Mouse (Mus musculus) liver, postnatal 0 days (tissue): ENCODE measurements around the gene Shisal2a. TPM values are rescaled to one million over a fixed set of nuclear protein-coding genes. Genes with fewer than 3 reads are reported as not detected.
A peak's percentile ranks its signal among the peaks of the same experiment; 100 is the strongest.

Experiments used
- ATAC-seq: fragments of 200-750 bp; cut with Nextera tagmentation; 2 replicates; pipeline ENCODE4 v1.8.0; 2017; ENCODE audit warnings: mild to moderate bottlenecking, moderate library complexity
- DNase-seq: peaks from one replicate; pipeline ENCODE4 v3.0.0-alpha.2; 2016
- H3K27ac ChIP-seq: fragments of 300-500 bp; sonication (generic); 2 replicates; pipeline ENCODE4 v1.5.1; 2014; ENCODE audit warnings: antibody characterized with exemption, moderate library complexity, mild to moderate bottlenecking, low read depth
- H3K27me3 ChIP-seq: fragments of 300-500 bp; sonication (generic); 2 replicates; pipeline ENCODE4 v1.6.1; 2014; ENCODE audit warnings: low read length, control low read depth, mixed read lengths; ENCODE audit not compliant: insufficient read depth
- H3K36me3 ChIP-seq: fragments of 300-500 bp; sonication (generic); replicated peaks from 2 replicates; pipeline ENCODE4 v1.6.1; 2014; ENCODE audit warnings: mild to moderate bottlenecking, control low read depth, low read length, moderate library complexity, mixed read lengths; ENCODE audit not compliant: insufficient read depth
- H3K4me1 ChIP-seq: fragments of 300-500 bp; sonication (generic); 2 replicates; pipeline ENCODE4 v1.6.1; 2014; ENCODE audit warnings: antibody characterized with exemption, mild to moderate bottlenecking, control low read depth; ENCODE audit not compliant: insufficient read depth
- H3K4me2 ChIP-seq: fragments of 300-500 bp; sonication (generic); 2 replicates; pipeline ENCODE4 v1.6.1; 2014; ENCODE audit warnings: low read depth, mild to moderate bottlenecking, low read length, moderate library complexity, mixed read lengths
- H3K4me3 ChIP-seq: fragments of 300-500 bp; sonication (generic); 2 replicates; pipeline ENCODE4 v1.5.1; 2014; ENCODE audit warnings: low read depth, low read length
- H3K9ac ChIP-seq: fragments of 300-500 bp; sonication (generic); replicated peaks from 2 replicates; pipeline ENCODE4 v1.6.1; 2014; ENCODE audit warnings: mild to moderate bottlenecking, moderate library complexity
- H3K9me3 ChIP-seq: fragments of 300-500 bp; sonication (generic); 2 replicates; pipeline ENCODE4 v1.6.1; 2016; ENCODE audit warnings: mild to moderate bottlenecking, control low read depth, low read length, mixed read lengths
- CTCF ChIP-seq: sonication (generic); IDR thresholded peaks from 2 replicates; pipeline ENCODE4 v1.5.1; 2016; ENCODE audit warnings: antibody characterized with exemption, low read depth
- EP300 ChIP-seq: IDR thresholded peaks from 2 replicates; pipeline ENCODE4 v1.6.1; 2016; ENCODE audit warnings: antibody characterized with exemption, low read depth, mild to moderate bottlenecking
- WGBS: fragments of 180-500 bp; shearing (Covaris S2); extraction: QIAGEN DNeasy Blood & Tissue Kit; methylation state at CpG from one replicate; pipeline ENCODE4 v1.1.7; 2014; ENCODE audit not compliant: insufficient replicate concordance; 5-methylcytosine and 5-hydroxymethylcytosine counted together
- polyA plus RNA-seq: library from polyadenylated mRNA; unstranded; fragments of >200 nt; fragmentation: Nextera tagmentation; extraction: Ambion mirVana; gene quantifications from 2 replicates; pipeline ENCODE4 v1.2.1, GENCODE M21; 2015

Shisal2a gene
- polyA plus RNA-seq, 1 experiment from 2014 or later = 0.52 TPM

GRCm38 (mm10) chr4:108380146-108380545 is 3.0 kb downstream of the Shisal2a start:
- H3K27me3 ChIP-seq = peaks cover 19% of the 10 kb centered on the region
- H3K27ac ChIP-seq = no peak overlapping the region
- H3K4me3 ChIP-seq = no peak overlapping the region
- peaks cover 3% of the 10 kb centered on the region for H3K4me1 ChIP-seq
- no peak overlapping the region for H3K9ac ChIP-seq
- DNase-seq = no peak
- no peak for ATAC-seq
- H3K9me3 ChIP-seq = no peaks in the 10 kb centered on the region
- no peak overlapping the region for H3K4me2 ChIP-seq
- H3K36me3 ChIP-seq = no peaks in the 10 kb centered on the region
- TF ChIP-seq CTCF = no peak
- no peak for TF ChIP-seq EP300
- 17% methylated on average over 1 of the region's 1 CpGs for WGBS

GRCm38 (mm10) chr4:108379476-108379875 is 3.7 kb downstream of the Shisal2a start:
- H3K9ac ChIP-seq = no peak overlapping the region
- DNase-seq = no peak
- peaks cover 19% of the 10 kb centered on the region for H3K27me3 ChIP-seq
- peaks cover 3% of the 10 kb centered on the region for H3K4me1 ChIP-seq
- no peak overlapping the region for H3K4me3 ChIP-seq
- no peaks in the 10 kb centered on the region for H3K9me3 ChIP-seq
- TF ChIP-seq EP300 = no peak
- ATAC-seq = no peak
- no peak overlapping the region for H3K27ac ChIP-seq
- WGBS = 73% methylated on average over 3 of the region's 3 CpGs
- no peak overlapping the region for H3K4me2 ChIP-seq
- no peaks in the 10 kb centered on the region for H3K36me3 ChIP-seq

- no peaks in the 10 kb centered on the region for H3K27me3 ChIP-seq
- no peaks in the 10 kb centered on the region for H3K9me3 ChIP-seq
- 0 out of 2 replicates have a peak, but pooled peaks cover 2% of the 10 kb centered on the region for H3K4me1 ChIP-seq
- DNase-seq = no peak
- no peak for TF ChIP-seq EP300
- no peak for TF ChIP-seq CTCF
- H3K4me3 ChIP-seq = no peak overlapping the region
- WGBS = 58% methylated on average over 3 of the region's 3 CpGs
- no peak overlapping the region for H3K27ac ChIP-seq
- H3K36me3 ChIP-seq = no peaks in the 10 kb centered on the region
- H3K4me2 ChIP-seq = no peak overlapping the region
- ATAC-seq = no peak
- H3K9ac ChIP-seq = no peak overlapping the region
Measured at GRCm38 (mm10) chr4:108372166-108372565, 11.0 kb downstream of the Shisal2a start.

GRCm38 (mm10) chr4:108371421-108371820 is 11.7 kb downstream of the Shisal2a start:
- no peak overlapping the region for H3K4me2 ChIP-seq
- ATAC-seq (no peak), DNase-seq (no peak)
- WGBS = 70% methylated on average over 3 of the region's 3 CpGs
- H3K4me1 ChIP-seq = 0 out of 2 replicates have a peak, but pooled peaks cover 2% of the 10 kb centered on the region
- no peak overlapping the region for H3K27ac ChIP-seq
- no peaks in the 10 kb centered on the region for H3K9me3 ChIP-seq
- no peak overlapping the region for H3K9ac ChIP-seq
- no peaks in the 10 kb centered on the region for H3K27me3 ChIP-seq
- H3K4me3 ChIP-seq = no peak overlapping the region
- TF ChIP-seq EP300 (no peak), CTCF (no peak)
- H3K36me3 ChIP-seq = no peaks in the 10 kb centered on the region

DNA sequence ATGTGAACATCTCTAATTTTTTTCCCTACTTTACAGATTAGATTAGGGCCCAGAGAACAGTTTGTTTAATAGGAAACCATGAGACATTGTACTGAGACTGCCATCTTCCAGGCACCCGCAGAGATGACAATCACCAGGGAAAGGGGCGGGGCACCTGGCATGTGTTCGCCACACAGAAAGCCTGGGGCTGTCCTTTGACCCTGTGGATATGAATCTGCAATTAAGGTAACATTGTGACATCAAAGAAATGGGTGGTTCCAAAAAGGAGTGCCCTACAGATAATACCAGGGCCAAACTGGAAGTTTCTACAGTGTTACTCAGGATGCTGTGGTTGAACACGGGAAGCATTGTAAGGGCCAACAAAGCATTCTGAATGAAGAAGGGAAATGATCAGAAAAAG is 12.7 kb downstream of the Shisal2a start:
- WGBS = 33% methylated on average over 4 of the region's 4 CpGs
- Histone ChIP-seq H3K27ac (no peak overlapping the region), H3K4me3 (no peak overlapping the region), H3K4me1 (0 out of 2 replicates have a peak, but pooled peaks cover 2% of the 10 kb centered on the region), H3K36me3 (no peaks in the 10 kb centered on the region), H3K9me3 (no peaks in the 10 kb centered on the region), H3K9ac (no peak overlapping the region), H3K4me2 (no peak overlapping the region), H3K27me3 (no peaks in the 10 kb centered on the region)
- no peak for TF ChIP-seq CTCF
- TF ChIP-seq EP300 = no peak
- DNase-seq (no peak), ATAC-seq (no peak)

DNA sequence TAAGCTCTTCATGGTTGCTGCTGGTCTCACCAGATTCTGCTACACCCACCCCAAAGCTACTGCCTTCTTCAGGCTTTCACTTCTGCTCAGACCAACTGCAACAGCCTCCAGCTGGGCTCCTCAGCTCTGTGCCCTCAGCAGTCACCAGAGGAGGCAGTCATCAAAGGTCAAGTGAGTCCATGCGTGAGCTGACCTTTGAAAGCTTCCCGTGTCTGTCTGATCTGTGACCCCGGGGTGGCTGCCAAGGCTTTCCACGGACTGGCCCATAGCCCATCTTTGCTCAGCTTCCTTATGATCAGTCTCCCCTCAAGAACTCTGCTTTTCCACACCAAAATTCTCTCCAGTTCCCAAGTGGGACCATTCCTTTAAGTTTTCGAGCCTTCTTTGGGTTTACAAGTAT is 13.9 kb downstream of the Shisal2a start:
- Histone ChIP-seq H3K4me2 (no peak overlapping the region), H3K9me3 (no peaks in the 10 kb centered on the region), H3K4me1 (0 out of 2 replicates have a peak, but pooled peaks cover 2% of the 10 kb centered on the region), H3K4me3 (no peak overlapping the region), H3K27ac (0 out of 2 replicates have a peak overlapping the region, but pooled peaks have one; percentile 25), H3K36me3 (no peaks in the 10 kb centered on the region), H3K27me3 (no peaks in the 10 kb centered on the region), H3K9ac (no peak overlapping the region)
- peak; percentile 34; the same call in 1 of the 2 replicates for TF ChIP-seq CTCF
- TF ChIP-seq EP300 = no peak
- DNase-seq = peak; percentile 67
- ATAC-seq = peak; percentile 89
- WGBS = 30% methylated on average over 5 of the region's 5 CpGs

GRCm38 (mm10) chr4:108364111-108364476 is 19.1 kb downstream of the Shisal2a start:
- no peaks in the 10 kb centered on the region for H3K27me3 ChIP-seq
- no peak; the same call in 1 of the 2 replicates for ATAC-seq
- WGBS = 47% methylated on average over 5 of the region's 5 CpGs
- no peaks in the 10 kb centered on the region for H3K36me3 ChIP-seq
- no peaks in the 10 kb centered on the region for H3K9me3 ChIP-seq
- H3K9ac ChIP-seq = no peak overlapping the region
- TF ChIP-seq EP300 (peak; percentile 17; the same call in 1 of the 2 replicates), CTCF (no peak)
- no peak overlapping the region for H3K4me2 ChIP-seq
- no peak overlapping the region for H3K4me3 ChIP-seq
- H3K4me1 ChIP-seq = peaks cover 13% of the 10 kb centered on the region
- peak overlapping the region; percentile 94 for H3K27ac ChIP-seq
- DNase-seq = no peak
